Mouse (Mus musculus) hindbrain, postnatal 0 days (tissue): ENCODE data around the gene Fbxw21. TPM values are rescaled to one million over a fixed set of nuclear protein-coding genes. Genes with fewer than 3 reads are reported as not detected.

Source experiments
- ATAC-seq: fragments of 200-750 bp; cut with Nextera tagmentation; 2 replicates; pipeline ENCODE4 v1.8.0; 2017; ENCODE audit warnings: mild to moderate bottlenecking, moderate TSS enrichment, moderate library complexity
- DNase-seq: peaks from one replicate; pipeline ENCODE4 v3.0.0-alpha.2; 2015; ENCODE audit warnings: low spot score
- H3K27ac ChIP-seq: fragments of 300-500 bp; sonication (generic); 2 replicates; pipeline ENCODE4 v1.5.1; 2014; ENCODE audit warnings: mild to moderate bottlenecking
- H3K27me3 ChIP-seq: fragments of 300-500 bp; sonication (generic); 2 replicates; pipeline ENCODE4 v1.6.1; 2014; ENCODE audit warnings: low read length, mixed read lengths; ENCODE audit not compliant: insufficient read depth
- H3K36me3 ChIP-seq: fragments of 300-500 bp; sonication (generic); 2 replicates; pipeline ENCODE4 v1.6.1; 2014; ENCODE audit warnings: low read length, mixed read lengths; ENCODE audit not compliant: insufficient read depth
- H3K4me1 ChIP-seq: fragments of 300-500 bp; sonication (generic); 2 replicates; pipeline ENCODE4 v1.6.1; 2014; ENCODE audit warnings: antibody characterized with exemption, low read length, mixed read lengths; ENCODE audit not compliant: insufficient read depth
- H3K4me2 ChIP-seq: fragments of 300-500 bp; sonication (generic); 2 replicates; pipeline ENCODE4 v1.6.1; 2014; ENCODE audit warnings: low read depth, mild to moderate bottlenecking, low read length, moderate library complexity, mixed read lengths
- H3K4me3 ChIP-seq: fragments of 300-500 bp; sonication (generic); 2 replicates; pipeline ENCODE4 v1.5.1; 2014; ENCODE audit warnings: low read length
- H3K9ac ChIP-seq: fragments of 300-500 bp; sonication (generic); replicated peaks from 2 replicates; pipeline ENCODE4 v1.6.1; 2014; ENCODE audit warnings: mild to moderate bottlenecking, low read length, moderate library complexity, mixed read lengths
- H3K9me3 ChIP-seq: fragments of 300-500 bp; sonication (generic); 2 replicates; pipeline ENCODE4 v1.6.1; 2016; ENCODE audit warnings: low read length, mixed read lengths
- CTCF ChIP-seq: IDR thresholded peaks from 2 replicates; pipeline ENCODE4 v1.5.1; 2016; ENCODE audit warnings: antibody characterized with exemption, control low read depth, low read depth
- WGBS: fragments of 180-500 bp; shearing (Covaris S2); extraction: QIAGEN DNeasy Blood & Tissue Kit; methylation state at CpG from one replicate; pipeline ENCODE4 v1.1.7; 2014; 5-methylcytosine and 5-hydroxymethylcytosine counted together
- polyA plus RNA-seq: library from polyadenylated mRNA; unstranded; fragments of >200 nt; fragmentation: Nextera tagmentation; extraction: Ambion mirVana; gene quantifications from 2 replicates; pipeline ENCODE4 v1.2.1, GENCODE M21; 2015
- total RNA-seq: library from RNA; depleted of rRNA; stranded (reverse); fragments of >200 nt; gene quantifications from 2 replicates; pipeline ENCODE4 v1.2.3, GENCODE M21; 2014

Fbxw21 gene
- total and polyA plus RNA-seq, 2 experiments from 2014 or later = not detected

DNA sequence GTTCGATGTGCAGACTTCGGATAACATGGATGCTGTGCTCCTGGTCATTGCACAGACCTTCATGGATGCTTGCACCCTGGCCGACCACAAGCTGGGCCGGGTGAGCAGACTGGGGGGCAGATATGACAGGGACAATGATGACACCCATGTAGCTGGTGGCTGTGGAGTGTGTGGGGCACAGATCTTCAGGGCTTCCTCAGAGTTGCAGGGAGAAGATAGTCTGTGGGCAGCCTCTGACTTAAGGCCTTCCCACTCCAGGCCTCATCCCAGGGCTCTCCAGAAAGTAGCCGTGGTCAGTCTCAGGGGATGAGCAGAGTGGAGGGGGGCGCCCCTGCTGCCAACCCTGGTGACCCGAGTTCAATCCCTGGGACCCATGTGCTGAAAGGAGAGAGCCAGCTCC is 47.0 kb downstream of the Fbxw21 start:
- no peaks in the 10 kb centered on the region for H3K4me1 ChIP-seq
- no peaks in the 10 kb centered on the region for H3K27me3 ChIP-seq
- H3K36me3 ChIP-seq = peaks cover 91% of the 10 kb centered on the region
- H3K4me3 ChIP-seq = no peak overlapping the region
- H3K9me3 ChIP-seq = no peaks in the 10 kb centered on the region
- H3K4me2 ChIP-seq = no peak overlapping the region
- TF ChIP-seq CTCF = no peak
- no peak overlapping the region for H3K27ac ChIP-seq
- 92% methylated on average over 7 of the region's 7 CpGs for WGBS
- no peak for ATAC-seq
- no peak overlapping the region for H3K9ac ChIP-seq
- no peak for DNase-seq

DNA sequence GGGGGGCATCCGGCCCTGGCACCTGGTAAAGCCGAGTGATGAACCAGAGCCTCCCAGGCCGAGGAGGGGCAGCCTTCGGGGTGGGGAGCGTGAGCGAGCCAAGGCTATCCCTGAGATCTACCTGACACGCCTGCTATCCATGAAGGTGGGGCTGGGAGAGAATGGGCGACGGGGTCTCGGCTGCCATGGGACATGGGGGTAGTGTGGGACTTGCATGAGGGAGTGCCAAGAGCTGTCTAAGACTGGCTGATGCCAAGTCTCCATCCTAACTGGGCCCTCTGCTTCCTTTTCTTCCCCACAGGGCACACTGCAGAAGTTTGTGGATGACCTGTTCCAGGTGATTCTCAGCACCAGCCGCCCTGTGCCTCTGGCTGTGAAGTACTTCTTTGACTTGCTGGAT is 47.6 kb downstream of the Fbxw21 start:
- no peak overlapping the region for H3K4me3 ChIP-seq
- H3K27ac ChIP-seq = no peak overlapping the region
- no peaks in the 10 kb centered on the region for H3K4me1 ChIP-seq
- WGBS = 95% methylated on average over 11 of the region's 11 CpGs
- TF ChIP-seq CTCF = no peak
- no peak overlapping the region for H3K4me2 ChIP-seq
- no peaks in the 10 kb centered on the region for H3K27me3 ChIP-seq
- no peak for DNase-seq
- peaks cover 97% of the 10 kb centered on the region for H3K36me3 ChIP-seq
- H3K9ac ChIP-seq = no peak overlapping the region
- H3K9me3 ChIP-seq = no peaks in the 10 kb centered on the region
- no peak for ATAC-seq

DNA sequence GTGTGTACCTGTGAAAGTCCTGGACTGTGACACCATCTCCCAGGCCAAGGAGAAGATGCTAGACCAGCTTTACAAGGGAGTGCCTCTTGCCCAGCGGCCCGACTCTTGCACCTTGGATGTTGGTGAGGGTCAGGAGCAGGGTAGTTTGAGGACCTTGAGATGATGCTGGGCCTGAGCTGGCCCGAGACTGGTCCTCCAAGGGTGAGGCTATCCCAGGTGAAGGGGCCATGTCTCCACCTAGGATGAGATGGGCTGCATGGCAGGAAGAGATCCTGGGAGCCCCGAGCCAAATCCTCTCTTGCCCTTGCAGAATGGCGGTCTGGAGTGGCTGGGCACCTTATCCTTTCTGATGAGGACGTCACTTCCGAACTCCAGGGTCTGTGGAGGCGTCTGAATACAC is 48.5 kb downstream of the Fbxw21 start:
- Histone ChIP-seq H3K9me3 (no peaks in the 10 kb centered on the region), H3K9ac (no peak overlapping the region), H3K27ac (no peak overlapping the region), H3K27me3 (no peaks in the 10 kb centered on the region), H3K36me3 (peaks cover 96% of the 10 kb centered on the region), H3K4me1 (no peaks in the 10 kb centered on the region), H3K4me3 (no peak overlapping the region), H3K4me2 (no peak overlapping the region)
- 92% methylated on average over 8 of the region's 8 CpGs for WGBS
- DNase-seq = no peak
- TF ChIP-seq CTCF = no peak
- no peak for ATAC-seq

DNA sequence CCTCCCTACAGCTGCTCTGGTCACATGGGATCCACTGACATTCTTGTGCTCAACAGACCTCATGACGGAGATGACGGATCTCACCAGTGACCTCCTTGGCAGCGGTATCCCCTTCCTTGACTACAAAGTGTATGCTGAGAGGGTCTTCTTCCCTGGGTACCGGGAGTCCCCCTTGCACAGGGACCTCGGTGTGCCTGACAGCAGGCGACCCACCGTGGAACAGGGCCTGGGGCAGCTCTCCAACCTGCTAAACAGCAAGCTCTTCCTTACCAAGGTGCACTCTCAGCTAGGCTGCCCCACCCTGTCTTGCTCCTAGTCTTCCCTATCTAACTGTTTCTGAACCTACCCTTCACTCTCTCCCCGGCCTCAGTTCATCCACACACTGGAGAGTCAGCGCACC is 50.2 kb downstream of the Fbxw21 start:
- Histone ChIP-seq H3K4me3 (no peak overlapping the region), H3K36me3 (peaks cover 83% of the 10 kb centered on the region), H3K27me3 (no peaks in the 10 kb centered on the region), H3K4me2 (no peak overlapping the region), H3K9me3 (no peaks in the 10 kb centered on the region), H3K27ac (no peak overlapping the region), H3K4me1 (no peaks in the 10 kb centered on the region), H3K9ac (no peak overlapping the region)
- no peak for TF ChIP-seq CTCF
- 96% methylated on average over 8 of the region's 9 CpGs for WGBS
- ATAC-seq (no peak), DNase-seq (no peak)

DNA sequence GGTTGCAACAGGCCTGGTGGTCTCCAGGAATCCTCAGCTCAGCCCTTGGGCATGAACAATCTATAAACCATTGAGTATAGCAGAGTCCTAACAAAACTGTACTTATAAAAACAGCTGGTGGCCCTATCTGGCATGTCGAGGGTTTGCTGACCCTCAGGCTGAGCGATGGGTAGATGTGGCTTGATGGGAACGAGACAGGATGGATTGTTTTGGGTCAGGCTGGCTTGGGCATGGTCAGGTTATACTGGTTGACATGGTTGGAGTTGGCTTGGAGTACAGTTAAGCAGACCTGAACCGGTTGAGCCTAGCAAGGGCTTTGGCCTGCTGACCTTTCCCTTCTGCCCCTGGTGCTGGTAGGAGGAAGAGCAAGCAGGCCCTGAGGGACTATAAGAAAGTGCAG is 50.7 kb downstream of the Fbxw21 start:
- WGBS = 91% methylated on average over 4 of the region's 4 CpGs

DNA sequence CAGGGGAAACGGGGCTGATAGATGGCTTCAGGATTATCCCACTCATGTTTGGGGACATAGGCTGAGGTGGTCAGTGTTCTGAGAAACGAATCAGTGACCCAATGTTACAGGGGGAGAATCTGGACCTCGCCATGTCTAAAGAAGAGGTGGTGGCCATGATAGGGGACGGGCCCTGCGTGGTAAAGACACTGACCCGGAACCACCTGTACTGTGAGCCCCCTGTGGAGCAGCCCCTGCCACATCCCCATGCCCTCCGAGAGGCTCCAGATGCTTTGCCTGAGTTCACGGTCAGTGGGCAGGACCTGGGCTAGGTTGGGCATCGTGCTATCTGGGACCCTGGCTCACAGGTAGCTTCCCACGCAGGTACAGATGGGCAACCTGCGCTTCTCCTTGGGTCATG is 51.6 kb downstream of the Fbxw21 start:
- TF ChIP-seq CTCF = no peak
- DNase-seq (no peak), ATAC-seq (no peak)
- Histone ChIP-seq H3K36me3 (peaks cover 75% of the 10 kb centered on the region), H3K4me3 (no peak overlapping the region), H3K9ac (no peak overlapping the region), H3K4me2 (no peak overlapping the region), H3K4me1 (no peaks in the 10 kb centered on the region), H3K27ac (no peak overlapping the region), H3K27me3 (no peaks in the 10 kb centered on the region), H3K9me3 (no peaks in the 10 kb centered on the region)
- WGBS = 91% methylated on average over 11 of the region's 11 CpGs

More for the DNA sequence above, 50.7 kb downstream of the Fbxw21 start:
- Histone ChIP-seq H3K9me3 (no peaks in the 10 kb centered on the region), H3K4me1 (no peaks in the 10 kb centered on the region), H3K27me3 (no peaks in the 10 kb centered on the region), H3K4me2 (no peak overlapping the region), H3K27ac (no peak overlapping the region), H3K4me3 (no peak overlapping the region), H3K9ac (no peak overlapping the region), H3K36me3 (peaks cover 78% of the 10 kb centered on the region)
- ATAC-seq (no peak), DNase-seq (no peak)
- no peak for TF ChIP-seq CTCF

DNA sequence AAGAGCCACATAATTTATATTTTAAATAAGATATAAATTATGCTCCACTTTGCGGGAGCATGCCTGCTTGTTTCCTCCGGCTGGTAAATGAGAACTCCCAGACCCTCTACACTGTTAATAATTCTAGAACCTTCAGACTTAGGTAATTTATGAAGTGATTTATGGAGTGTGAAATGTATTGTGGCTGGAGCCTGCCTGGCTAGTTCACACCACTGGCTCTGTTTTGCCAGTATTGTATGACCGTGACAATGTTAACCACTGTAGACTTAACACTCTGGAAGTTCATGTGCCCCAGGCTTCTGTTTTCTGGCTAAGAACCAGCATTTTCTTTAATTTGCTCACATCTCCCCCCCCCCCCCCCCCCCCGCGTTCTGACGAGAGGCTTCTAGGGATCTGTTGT is 54.5 kb downstream of the Fbxw21 start:
- H3K4me2 ChIP-seq = no peak overlapping the region
- no peak for ATAC-seq

More for the DNA sequence above, 54.5 kb downstream of the Fbxw21 start:
- no peak for TF ChIP-seq CTCF
- no peak overlapping the region for H3K4me3 ChIP-seq
- no peaks in the 10 kb centered on the region for H3K27me3 ChIP-seq
- WGBS = 65% methylated on average over 6 of the region's 6 CpGs
- no peak overlapping the region for H3K9ac ChIP-seq
- H3K9me3 ChIP-seq = no peaks in the 10 kb centered on the region
- H3K27ac ChIP-seq = no peak overlapping the region
- no peak for DNase-seq
- H3K36me3 ChIP-seq = peaks cover 50% of the 10 kb centered on the region
- H3K4me1 ChIP-seq = no peaks in the 10 kb centered on the region
